Mouse (Mus musculus): ENCODE measurements at regions not wholly inside any gene's neighbourhood (a gene's known extent, or its start where the extent isn't known, plus 50 kb on each side); places are given as distances from the start of the nearest gene placed in this dataset.
"Not testable (repeated sequence)": the region's sequence is repeated elsewhere in the genome, so short reads cannot be mapped to it uniquely, and the experiment has no call there.

GRCm38 (mm10) chr10:120726369-120726768 lies 172.5 kb downstream of the Msrb3 start:
- DNase-seq (ENCODE audit: low spot score) = no peak

- peak; percentile 64 for DNase-seq (ENCODE audit: low spot score)
Measured at GRCm38 (mm10) chr10:120721956-120722532, 176.9 kb downstream of the Msrb3 start.

- DNase-seq (ENCODE audit: low spot score) = peak; percentile 75
Measured at GRCm38 (mm10) chr10:120720981-120721380, 177.9 kb downstream of the Msrb3 start.

GRCm38 (mm10) chr10:120720061-120720460 lies 178.8 kb downstream of the Msrb3 start:
- peak; percentile 65 for DNase-seq (ENCODE audit: low spot score)

GRCm38 (mm10) chr10:120717159-120717567 lies 181.7 kb downstream of the Msrb3 start:
- DNase-seq (ENCODE audit: low spot score) = peak; percentile 46

GRCm38 (mm10) chr10:120716391-120716790 lies 182.5 kb downstream of the Msrb3 start:
- no peak for DNase-seq (ENCODE audit: low spot score)

- DNase-seq (ENCODE audit: low spot score) = peak; percentile 77
Measured at GRCm38 (mm10) chr10:120707771-120708750, 190.8 kb downstream of the Msrb3 start.

GRCm38 (mm10) chr10:120706684-120707290 lies 192.1 kb downstream of the Msrb3 start:
- peak; percentile 67 for DNase-seq (ENCODE audit: low spot score)

GRCm38 (mm10) chr10:120701833-120702232 lies 197.1 kb downstream of the Msrb3 start:
- DNase-seq (ENCODE audit: low spot score) = peak; percentile 86

- peak; percentile 70 for DNase-seq (ENCODE audit: low spot score)
Measured at GRCm38 (mm10) chr10:120697275-120697856, 201.5 kb downstream of the Msrb3 start.

- DNase-seq (ENCODE audit: low spot score) = no peak
Measured at GRCm38 (mm10) chr10:120696481-120696880, 202.4 kb downstream of the Msrb3 start.

GRCm38 (mm10) chr10:120694472-120694871 lies 204.4 kb downstream of the Msrb3 start:
- peak; percentile 62 for DNase-seq (ENCODE audit: low spot score)

- DNase-seq (ENCODE audit: low spot score) = no peak
Measured at GRCm38 (mm10) chr10:120691451-120691850, 207.4 kb downstream of the Msrb3 start.

- DNase-seq (ENCODE audit: low spot score) = peak; percentile 64
Measured at GRCm38 (mm10) chr10:120686123-120686522, 209.9 kb upstream of the Hmga2 start.

GRCm38 (mm10) chr10:120682021-120682420 lies 205.8 kb upstream of the Hmga2 start:
- no peak for DNase-seq (ENCODE audit: low spot score)

- no peak for DNase-seq (ENCODE audit: low spot score)
Measured at GRCm38 (mm10) chr10:120679982-120680381, 203.7 kb upstream of the Hmga2 start.

GRCm38 (mm10) chr10:120678277-120678676 lies 202.0 kb upstream of the Hmga2 start:
- DNase-seq (ENCODE audit: low spot score) = peak; percentile 45

GRCm38 (mm10) chr10:120675369-120675768 lies 199.1 kb upstream of the Hmga2 start:
- DNase-seq (ENCODE audit: low spot score) = no peak

- DNase-seq (ENCODE audit: low spot score) = no peak
Measured at GRCm38 (mm10) chr10:120674321-120675045, 198.2 kb upstream of the Hmga2 start.

- DNase-seq (ENCODE audit: low spot score) = not testable (repeated sequence)
Measured at GRCm38 (mm10) chr10:120667678-120668031, 191.4 kb upstream of the Hmga2 start.

- DNase-seq (ENCODE audit: low spot score) = peak; percentile 84
Measured at GRCm38 (mm10) chr10:120666985-120667677, 190.9 kb upstream of the Hmga2 start.
